Mouse (Mus musculus): Measurements from ENCODE around the gene Tgtp2. TPM values are rescaled to one million over a fixed set of nuclear protein-coding genes. Genes with fewer than 3 reads are reported as not detected.

Tgtp2 gene
- total RNA-seq (2021): 10 to 100 TPM in 1 of 2 experiments, 1 to 10 TPM in 1; 2.1 to 25.0 TPM
- long read RNA-seq, experiment 1, transcript Tgtp2-201 (2 exons, 2,810 nt): major isoform, 15 of 25 reads
- long read RNA-seq, experiment 1, partial matches to known transcripts: 0 of 25 reads
- long read RNA-seq, experiment 1, other reads (novel, unspliced or antisense): 10 of 25 reads
- long read RNA-seq, experiment 2, partial matches to known transcripts: 0 of 2 reads
- long read RNA-seq, experiment 2, other reads (novel, unspliced or antisense): 2 of 2 reads

GRCm38 (mm10) chr11:49063713-49064469, at the start of gene Tgtp2:
Tgtp2 (minus strand) TSS chr11:49064206.
- DNase-seq: peak; percentile 52 to 59

GRCm38 (mm10) chr11:49112624-49113219, 48.7 kb upstream of the Tgtp2 start:
- no peak for DNase-seq

- DNase-seq: no peak
These were observed 47.0 kb upstream of the Tgtp2 start for GRCm38 (mm10) chr11:49111000-49111399.

GRCm38 (mm10) chr11:49108833-49109232, 44.8 kb upstream of the Tgtp2 start:
- DNase-seq: peak in 1 of 2 experiments; percentile 56

- no peak for DNase-seq
These were observed 43.9 kb upstream of the Tgtp2 start for GRCm38 (mm10) chr11:49107650-49108537.

- no peak for DNase-seq
These were observed 41.7 kb upstream of the Tgtp2 start for GRCm38 (mm10) chr11:49105752-49106151.

- peak; percentile 88 to 97 for DNase-seq
These were observed 39.2 kb upstream of the Tgtp2 start for GRCm38 (mm10) chr11:49103047-49103693.

- DNase-seq: no peak
These were observed 37.5 kb upstream of the Tgtp2 start for GRCm38 (mm10) chr11:49101500-49101899.

GRCm38 (mm10) chr11:49100409-49100808, 36.4 kb upstream of the Tgtp2 start:
- no peak for DNase-seq

- no peak for DNase-seq
These were observed 31.4 kb upstream of the Tgtp2 start for GRCm38 (mm10) chr11:49095367-49095766.

GRCm38 (mm10) chr11:49093861-49094660, 30.1 kb upstream of the Tgtp2 start:
- DNase-seq: no peak

GRCm38 (mm10) chr11:49092786-49093185, 28.8 kb upstream of the Tgtp2 start:
- no peak for DNase-seq

GRCm38 (mm10) chr11:49092053-49092586, 28.1 kb upstream of the Tgtp2 start:
- DNase-seq: no peak

- DNase-seq: no peak
These were observed 27.2 kb upstream of the Tgtp2 start for GRCm38 (mm10) chr11:49091171-49091570.

GRCm38 (mm10) chr11:49090551-49090950, 26.5 kb upstream of the Tgtp2 start:
- no peak for DNase-seq

GRCm38 (mm10) chr11:49089735-49090507, 25.9 kb upstream of the Tgtp2 start:
- DNase-seq: no peak

GRCm38 (mm10) chr11:49088990-49089652, 25.1 kb upstream of the Tgtp2 start:
- no peak for DNase-seq

- peak in 1 of 2 experiments; percentile 69 for DNase-seq
These were observed 24.0 kb upstream of the Tgtp2 start for GRCm38 (mm10) chr11:49087830-49088616.

Data from heart, adult 18-20 months (tissue).